Mouse (Mus musculus): ENCODE data around the gene Zfp715.
"Not testable (repeated sequence)": the region's sequence is repeated elsewhere in the genome, so short reads cannot be mapped to it uniquely, and the experiment has no call there.

Gene Zfp715

GRCm38 (mm10) chr7:43313013-43313428 lies at the start of gene Zfp715:
Zfp715 (minus strand) TSS chr7:43313294.
- peak; percentile 86 for DNase-seq

GRCm38 (mm10) chr7:43362021-43362420 lies 48.9 kb upstream of the Zfp715 start:
- DNase-seq, result no peak

- no peak for DNase-seq
Observed at GRCm38 (mm10) chr7:43361442-43361841, 48.3 kb upstream of the Zfp715 start.

GRCm38 (mm10) chr7:43358556-43358955 lies 45.5 kb upstream of the Zfp715 start:
- DNase-seq, result no peak

GRCm38 (mm10) chr7:43354893-43355835 lies 42.1 kb upstream of the Zfp715 start:
- no peak for DNase-seq

GRCm38 (mm10) chr7:43353758-43354157 lies 40.7 kb upstream of the Zfp715 start:
- no peak for DNase-seq

GRCm38 (mm10) chr7:43353118-43353517 lies 40.0 kb upstream of the Zfp715 start:
- no peak for DNase-seq

- no peak for DNase-seq
Observed at GRCm38 (mm10) chr7:43351154-43351553, 38.1 kb upstream of the Zfp715 start, which contains the start of gene Siglecf. Siglecf (plus strand) TSS chr7:43351341.

GRCm38 (mm10) chr7:43349623-43350022 lies 36.5 kb upstream of the Zfp715 start:
- DNase-seq, result not testable (repeated sequence)

GRCm38 (mm10) chr7:43346571-43346970 lies 33.5 kb upstream of the Zfp715 start:
- DNase-seq, result no peak

GRCm38 (mm10) chr7:43346148-43346547 lies 33.1 kb upstream of the Zfp715 start:
- DNase-seq, result no peak

GRCm38 (mm10) chr7:43344491-43344890 lies 31.4 kb upstream of the Zfp715 start:
- DNase-seq, result no peak

GRCm38 (mm10) chr7:43344020-43344419 lies 30.9 kb upstream of the Zfp715 start:
- no peak for DNase-seq

GRCm38 (mm10) chr7:43343191-43343590 lies 30.1 kb upstream of the Zfp715 start:
- no peak for DNase-seq

- DNase-seq, result no peak
Observed at GRCm38 (mm10) chr7:43340771-43341170, 27.7 kb upstream of the Zfp715 start.

GRCm38 (mm10) chr7:43333899-43334298 lies 20.8 kb upstream of the Zfp715 start:
- DNase-seq, result no peak

- peak; percentile 10 for DNase-seq
Observed at GRCm38 (mm10) chr7:43333203-43333602, 20.1 kb upstream of the Zfp715 start.

- DNase-seq, result no peak
Observed at GRCm38 (mm10) chr7:43328101-43328500, 15.0 kb upstream of the Zfp715 start.

GRCm38 (mm10) chr7:43326223-43326780 lies 13.2 kb upstream of the Zfp715 start:
- DNase-seq, result peak; percentile 6

- DNase-seq, result no peak
Observed at GRCm38 (mm10) chr7:43312386-43313012, 595 bp downstream of the Zfp715 start.

GRCm38 (mm10) chr7:43311632-43312031 lies 1.5 kb downstream of the Zfp715 start:
- DNase-seq, result no peak

- no peak for DNase-seq
Observed at GRCm38 (mm10) chr7:43309069-43309468, 4.0 kb downstream of the Zfp715 start.

GRCm38 (mm10) chr7:43305235-43305634 lies 7.9 kb downstream of the Zfp715 start:
- no peak for DNase-seq

- no peak for DNase-seq
Observed at GRCm38 (mm10) chr7:43291524-43291923, 21.6 kb downstream of the Zfp715 start.
